Mouse (Mus musculus): ENCODE results near the gene Rock2. TPM values are rescaled to one million over a fixed set of nuclear protein-coding genes. Genes with fewer than 3 reads are reported as not detected.

The Rock2 gene
- polyA plus RNA-seq, 1 experiment from 2014 or later = 5.3 TPM

- H3K4me2 ChIP-seq (ENCODE audit: low read depth, low read length) = no peak overlapping the region
- WGBS (ENCODE audit: insufficient replicate concordance) = 85% methylated on average over 5 of the region's 5 CpGs
- no peak for DNase-seq
- H3K4me3 ChIP-seq (ENCODE audit: low read depth, low read length) = no peak overlapping the region
- H3K27ac ChIP-seq (ENCODE audit: low read depth) = no peak overlapping the region
- no peak for ATAC-seq
- no peak overlapping the region for H3K9ac ChIP-seq (replicated peaks)
- no peaks in the 10 kb centered on the region for H3K9me3 ChIP-seq (ENCODE audit: low read length)
- H3K36me3 ChIP-seq (replicated peaks; ENCODE audit: insufficient read depth, low read length) = peaks cover 10% of the 10 kb centered on the region
- H3K4me1 ChIP-seq (ENCODE audit: insufficient read depth) = peaks cover 22% of the 10 kb centered on the region
- H3K27me3 ChIP-seq (ENCODE audit: insufficient read depth, low read length) = peaks cover 7% of the 10 kb centered on the region; the same call in 1 of the 2 replicates
- TF ChIP-seq EP300 (IDR thresholded peaks at IDR 0.05; ENCODE audit: low read depth) = no peak
- no peak for TF ChIP-seq CTCF (IDR thresholded peaks at IDR 0.05; ENCODE audit: low read depth)
These were observed 101.6 kb downstream of the Rock2 start for GRCm38 (mm10) chr12:16996281-16996680.

GRCm38 (mm10) chr12:16996886-16997462, 102.3 kb downstream of the Rock2 start:
- peak; percentile 31 for DNase-seq
- peaks cover 5% of the 10 kb centered on the region for H3K36me3 ChIP-seq (replicated peaks; ENCODE audit: insufficient read depth, low read length)
- H3K27me3 ChIP-seq (ENCODE audit: insufficient read depth, low read length) = peaks cover 10% of the 10 kb centered on the region; the same call in 1 of the 2 replicates
- H3K4me2 ChIP-seq (ENCODE audit: low read depth, low read length) = no peak overlapping the region
- TF ChIP-seq CTCF (IDR thresholded peaks at IDR 0.05; ENCODE audit: low read depth) (no peak), EP300 (IDR thresholded peaks at IDR 0.05; ENCODE audit: low read depth) (no peak)
- no peak overlapping the region for H3K9ac ChIP-seq (replicated peaks)
- H3K4me1 ChIP-seq (ENCODE audit: insufficient read depth) = peaks cover 22% of the 10 kb centered on the region
- no peaks in the 10 kb centered on the region for H3K9me3 ChIP-seq (ENCODE audit: low read length)
- H3K4me3 ChIP-seq (ENCODE audit: low read depth, low read length) = no peak overlapping the region
- ATAC-seq = no peak
- H3K27ac ChIP-seq (ENCODE audit: low read depth) = no peak overlapping the region
- WGBS (ENCODE audit: insufficient replicate concordance) = 73% methylated on average over 5 of the region's 5 CpGs

GRCm38 (mm10) chr12:16999146-16999545, 104.5 kb downstream of the Rock2 start:
- Histone ChIP-seq H3K27ac (ENCODE audit: low read depth) (no peak overlapping the region), H3K4me1 (ENCODE audit: insufficient read depth) (peaks cover 22% of the 10 kb centered on the region), H3K27me3 (ENCODE audit: insufficient read depth, low read length) (peaks cover 10% of the 10 kb centered on the region; the same call in 1 of the 2 replicates), H3K4me3 (ENCODE audit: low read depth, low read length) (peak overlapping the region; percentile 68), H3K9ac (replicated peaks) (peak overlapping the region; percentile 50), H3K9me3 (ENCODE audit: low read length) (no peaks in the 10 kb centered on the region), H3K36me3 (replicated peaks; ENCODE audit: insufficient read depth, low read length) (peaks cover 5% of the 10 kb centered on the region), H3K4me2 (ENCODE audit: low read depth, low read length) (peak overlapping the region; percentile 79)
- no peak for DNase-seq
- no peak for ATAC-seq
- whole genome bisulfite sequencing (ENCODE audit: insufficient replicate concordance) = 13% methylated on average over 10 of the region's 10 CpGs
- TF ChIP-seq EP300 (IDR thresholded peaks at IDR 0.05; ENCODE audit: low read depth) = no peak
- no peak for TF ChIP-seq CTCF (IDR thresholded peaks at IDR 0.05; ENCODE audit: low read depth)

GRCm38 (mm10) chr12:16999739-17000497, 105.2 kb downstream of the Rock2 start, which contains the start of gene Pqlc3:
TSS of gene Pqlc3 (minus strand) at chr12:17000408.
- Histone ChIP-seq H3K4me3 (ENCODE audit: low read depth, low read length) (peak within 1 kb of the TSS; percentile 68), H3K27ac (ENCODE audit: low read depth) (peak within 1 kb of the TSS; percentile 73), H3K9ac (replicated peaks) (peak within 1 kb of the TSS; percentile 50), H3K27me3 (ENCODE audit: insufficient read depth, low read length) (peaks cover 10% of the 10 kb centered on the region; the same call in 1 of the 2 replicates), H3K4me2 (ENCODE audit: low read depth, low read length) (peak within 1 kb of the TSS; percentile 79), H3K4me1 (ENCODE audit: insufficient read depth) (peaks cover 22% of the 10 kb centered on the region), H3K9me3 (ENCODE audit: low read length) (no peaks in the 10 kb centered on the region), H3K36me3 (replicated peaks; ENCODE audit: insufficient read depth, low read length) (peaks cover 5% of the 10 kb centered on the region)
- ATAC-seq = peak; percentile 96
- whole genome bisulfite sequencing (ENCODE audit: insufficient replicate concordance) = under 1% methylated on average over 53 of the region's 57 CpGs
- peak; percentile 91 for DNase-seq
- no peak for TF ChIP-seq CTCF (IDR thresholded peaks at IDR 0.05; ENCODE audit: low read depth)
- TF ChIP-seq EP300 (IDR thresholded peaks at IDR 0.05; ENCODE audit: low read depth) = no peak

GRCm38 (mm10) chr12:17000628-17001027, 105.9 kb downstream of the Rock2 start:
- TF ChIP-seq EP300 (IDR thresholded peaks at IDR 0.05; ENCODE audit: low read depth) = no peak
- TF ChIP-seq CTCF (IDR thresholded peaks at IDR 0.05; ENCODE audit: low read depth) = no peak
- DNase-seq (peak; percentile 34), ATAC-seq (no peak)
- peak overlapping the region; percentile 79 for H3K4me2 ChIP-seq (ENCODE audit: low read depth, low read length)
- no peak overlapping the region for H3K9ac ChIP-seq (replicated peaks)
- H3K27ac ChIP-seq (ENCODE audit: low read depth) = peak overlapping the region; percentile 73
- H3K4me3 ChIP-seq (ENCODE audit: low read depth, low read length) = 0 out of 2 replicates have a peak overlapping the region, but pooled peaks have one; percentile 68
- 29% methylated on average over 6 of the region's 6 CpGs for WGBS (ENCODE audit: insufficient replicate concordance)
- no peaks in the 10 kb centered on the region; the same call in 1 of the 2 replicates for H3K36me3 ChIP-seq (replicated peaks; ENCODE audit: insufficient read depth, low read length)
- H3K4me1 ChIP-seq (ENCODE audit: insufficient read depth) = peaks cover 22% of the 10 kb centered on the region
- H3K27me3 ChIP-seq (ENCODE audit: insufficient read depth, low read length) = peaks cover 10% of the 10 kb centered on the region; the same call in 1 of the 2 replicates
- H3K9me3 ChIP-seq (ENCODE audit: low read length) = no peaks in the 10 kb centered on the region

- Histone ChIP-seq H3K9me3 (ENCODE audit: low read length) (no peaks in the 10 kb centered on the region), H3K9ac (replicated peaks) (no peak overlapping the region), H3K27me3 (ENCODE audit: insufficient read depth, low read length) (peaks cover 10% of the 10 kb centered on the region; the same call in 1 of the 2 replicates), H3K27ac (ENCODE audit: low read depth) (peak overlapping the region; percentile 73), H3K36me3 (replicated peaks; ENCODE audit: insufficient read depth, low read length) (no peaks in the 10 kb centered on the region; the same call in 1 of the 2 replicates), H3K4me3 (ENCODE audit: low read depth, low read length) (no peak overlapping the region), H3K4me2 (ENCODE audit: low read depth, low read length) (peak overlapping the region; percentile 79), H3K4me1 (ENCODE audit: insufficient read depth) (peaks cover 22% of the 10 kb centered on the region)
- TF ChIP-seq EP300 (IDR thresholded peaks at IDR 0.05; ENCODE audit: low read depth) (no peak), CTCF (IDR thresholded peaks at IDR 0.05; ENCODE audit: low read depth) (no peak)
- 50% methylated on average over 4 of the region's 4 CpGs for WGBS (ENCODE audit: insufficient replicate concordance)
- DNase-seq (no peak), ATAC-seq (no peak)
These were observed 106.5 kb downstream of the Rock2 start for GRCm38 (mm10) chr12:17001211-17001610.
